Mouse (Mus musculus) heart, adult 18-20 months (tissue): ENCODE results near the gene Med4. TPM values are rescaled to one million over a fixed set of nuclear protein-coding genes. Genes with fewer than 3 reads are reported as not detected.

ENCODE experiments used
- total RNA-seq, 2 experiments: library from RNA; stranded (reverse); gene quantifications; 2 replicates each; pipeline ENCODE4 v1.2.3; 2021

The Med4 gene
- total RNA-seq, 2 experiments from 2014 or later, result 21.3 to 23.7 TPM

Other genes with a start within 250 kb of the Med4 start
- gene Rb1, start 184.2 kb upstream of the Med4 start, total RNA-seq, result 10 to 100 TPM; 17.9 to 23.6 TPM
- 100 to 1,000 TPM; 736 to 802 TPM for gene Itm2b, start 124.7 kb upstream of the Med4 start, total RNA-seq
- gene Sucla2, start 15.3 kb downstream of the Med4 start, total RNA-seq, result 100 to 1,000 TPM; 776 to 832 TPM
- gene Nudt15, start 38.2 kb downstream of the Med4 start, total RNA-seq, result 10 to 100 TPM in 1 of 2 experiments, 1 to 10 TPM in 1; 7.9 to 11.6 TPM
- not detected for gene Gm21750, start 151.2 kb downstream of the Med4 start, total RNA-seq